Mouse (Mus musculus): ENCODE data around the gene Tinag.
"Not testable (repeated sequence)": the region's sequence is repeated elsewhere in the genome, so short reads cannot be mapped to it uniquely, and the experiment has no call there.

Gene Tinag

DNA sequence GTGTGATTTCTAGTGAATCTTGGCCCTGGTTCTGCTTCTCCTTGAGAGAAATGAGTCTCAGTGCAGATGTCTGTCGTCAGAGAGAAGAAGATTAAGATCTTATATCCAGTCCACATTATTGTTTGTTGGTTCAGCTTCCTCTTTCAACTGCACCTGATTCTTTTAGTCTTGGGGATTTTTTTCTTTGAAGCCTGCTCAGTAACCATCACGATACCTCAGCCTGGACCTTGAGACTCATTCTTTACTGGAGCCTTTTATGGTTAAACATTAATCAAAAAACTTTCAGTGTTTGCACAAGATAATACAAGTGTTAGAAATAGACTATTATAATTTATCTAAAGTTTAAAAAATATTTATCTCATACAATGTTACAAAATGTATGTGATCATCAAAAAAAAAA lies at the start of gene Tinag:
Tinag (minus strand) TSS at position 210 of the 400 bp plus-strand sequence.
- no peak for DNase-seq

GRCm38 (mm10) chr9:77083221-77083620 lies 37.6 kb upstream of the Tinag start:
- not testable (repeated sequence) for DNase-seq

DNA sequence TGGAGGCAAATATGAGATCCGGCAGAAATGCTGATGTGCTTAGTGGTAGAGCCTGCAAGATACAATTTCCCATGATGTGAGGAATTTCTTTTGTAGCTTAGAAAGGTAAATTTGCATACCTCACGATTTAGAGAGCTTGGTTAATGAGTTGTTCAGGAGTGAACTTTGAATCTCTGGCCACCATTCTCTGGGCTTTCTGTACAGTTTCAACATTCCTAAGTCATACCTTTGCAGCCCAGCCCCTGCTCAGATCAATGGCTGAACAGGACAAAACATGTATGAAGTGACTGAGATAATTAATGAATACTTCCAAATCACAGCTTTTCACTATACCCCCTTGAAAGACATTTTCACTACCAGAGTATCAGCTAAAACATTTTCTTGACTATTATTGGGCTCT lies 26.1 kb upstream of the Tinag start:
- no peak for DNase-seq

DNA sequence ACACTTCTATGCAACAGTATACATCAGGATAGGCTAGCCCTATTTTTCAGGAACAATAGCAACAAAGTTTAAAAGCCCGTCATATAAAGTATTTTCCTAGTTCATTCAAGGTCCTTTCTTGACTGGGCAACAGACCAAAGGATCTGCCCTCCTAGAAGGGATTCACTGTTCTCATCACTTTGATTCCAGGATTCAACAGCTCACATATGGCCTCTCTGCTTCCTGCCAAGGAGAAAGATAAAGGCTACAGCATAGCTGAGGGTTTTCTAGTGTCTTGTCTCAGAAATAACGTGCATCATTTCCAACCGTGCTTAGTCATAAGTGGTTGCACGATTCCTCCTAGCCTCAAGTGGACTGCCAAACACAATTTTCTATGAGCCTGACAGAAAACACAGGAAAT lies 11.0 kb upstream of the Tinag start:
- no peak for DNase-seq

DNA sequence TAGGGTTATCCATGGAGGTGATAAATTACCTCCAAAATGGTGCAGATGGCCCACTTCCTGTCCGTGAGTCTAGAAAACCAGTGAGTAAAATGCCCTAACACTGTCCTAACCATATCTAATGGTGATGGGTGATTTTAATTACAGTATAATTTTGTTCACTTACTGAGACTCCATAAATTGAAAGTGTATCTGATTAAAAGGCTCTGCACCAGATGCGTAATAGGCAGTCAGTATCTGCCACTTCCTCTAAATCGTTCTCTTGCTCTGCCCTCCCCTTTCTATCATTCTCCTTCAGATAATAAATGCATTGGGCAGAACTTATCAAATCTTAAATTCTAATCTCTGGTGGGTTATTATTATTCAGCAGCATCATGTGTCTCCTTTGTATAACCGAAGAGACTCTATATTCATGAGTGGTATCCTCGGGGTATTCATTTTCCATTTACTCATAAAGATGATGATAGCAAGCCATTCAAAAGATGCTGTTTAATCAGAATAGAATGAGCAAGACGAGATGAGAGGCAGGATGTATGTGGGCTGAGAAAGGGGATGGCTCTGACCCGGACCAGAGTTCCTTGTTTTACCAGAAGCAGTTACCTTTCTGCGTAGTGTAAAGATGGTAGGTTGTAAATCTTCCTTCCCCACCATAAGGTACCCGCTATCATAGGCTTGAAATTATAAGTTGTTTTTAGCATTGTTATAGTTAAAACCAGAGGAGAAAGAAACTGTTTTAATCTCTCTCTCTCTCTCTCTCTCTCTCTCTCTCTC lies 9.0 kb upstream of the Tinag start:
- no peak for DNase-seq

DNA sequence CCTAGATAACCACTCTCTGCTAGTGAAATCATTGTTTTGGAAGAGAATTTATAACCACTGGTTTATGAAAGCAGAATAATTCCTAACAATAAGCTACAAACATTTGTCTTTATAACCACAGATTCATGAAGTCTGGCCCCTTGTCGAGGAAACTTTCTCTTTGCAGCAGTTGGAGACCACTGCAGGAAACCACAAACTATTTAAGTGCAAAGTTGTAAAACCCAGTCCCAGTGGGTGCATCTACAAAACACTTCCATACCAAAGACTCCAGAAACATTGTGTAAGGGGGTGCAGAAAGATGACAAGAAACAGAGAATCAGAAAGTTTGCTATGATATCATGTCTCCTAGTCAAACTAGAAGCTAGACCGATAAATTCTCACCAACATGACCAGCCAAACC lies 5.8 kb upstream of the Tinag start:
- DNase-seq = no peak

GRCm38 (mm10) chr9:77049669-77050068 lies 4.1 kb upstream of the Tinag start:
- no peak for DNase-seq

- DNase-seq = no peak
These were observed 597 bp upstream of the Tinag start for GRCm38 (mm10) chr9:77046067-77046715.

- DNase-seq = no peak
These were observed 10.2 kb downstream of the Tinag start for GRCm38 (mm10) chr9:77035361-77035760.

- no peak for DNase-seq
These were observed 13.0 kb downstream of the Tinag start for GRCm38 (mm10) chr9:77032430-77033154.

DNA sequence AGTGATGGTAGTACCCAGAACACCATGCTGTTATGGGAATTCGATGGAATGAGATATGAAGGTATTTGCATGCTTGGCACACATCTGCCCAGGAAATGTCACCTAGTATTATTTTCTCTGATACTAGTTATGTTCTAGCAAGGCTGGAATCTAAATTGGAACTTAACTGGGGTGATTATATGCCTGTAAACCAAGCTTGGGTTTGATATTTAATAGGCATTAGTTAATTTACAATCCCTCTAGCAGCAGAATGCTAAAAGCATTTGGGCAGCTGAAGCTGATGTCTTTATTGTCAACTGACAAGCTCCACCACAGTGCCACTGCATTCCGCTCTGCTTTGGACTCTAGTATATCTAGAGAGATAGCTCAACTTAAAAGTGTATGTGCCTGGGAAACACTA lies 20.3 kb downstream of the Tinag start:
- no peak for DNase-seq

- no peak for DNase-seq
These were observed 26.7 kb downstream of the Tinag start for GRCm38 (mm10) chr9:77018935-77019334.

- no peak for DNase-seq
These were observed 49.6 kb downstream of the Tinag start for GRCm38 (mm10) chr9:76996021-76996420.

DNA sequence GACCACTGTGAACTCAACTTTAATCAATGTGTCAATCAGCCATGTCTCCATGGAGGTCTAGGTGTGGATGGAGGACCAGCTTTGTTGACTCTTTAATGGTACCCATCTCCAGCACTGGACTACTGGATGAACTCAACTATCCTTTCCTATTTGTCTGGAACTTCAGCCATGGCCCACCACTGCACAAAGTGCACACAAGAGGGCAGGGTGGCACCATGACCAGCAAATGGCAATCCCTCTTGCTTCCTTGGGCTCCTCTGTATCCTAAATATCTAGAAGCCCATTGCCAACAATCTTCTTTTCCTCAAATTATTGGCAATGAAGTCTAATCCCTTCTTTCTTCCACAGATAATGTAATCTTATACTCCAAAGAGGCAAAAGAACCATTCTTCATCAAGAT lies 55.6 kb downstream of the Tinag start:
- DNase-seq = no peak

- peak; percentile 3 for DNase-seq
These were observed 110.8 kb downstream of the Tinag start for GRCm38 (mm10) chr9:76934813-76935212.

DNA sequence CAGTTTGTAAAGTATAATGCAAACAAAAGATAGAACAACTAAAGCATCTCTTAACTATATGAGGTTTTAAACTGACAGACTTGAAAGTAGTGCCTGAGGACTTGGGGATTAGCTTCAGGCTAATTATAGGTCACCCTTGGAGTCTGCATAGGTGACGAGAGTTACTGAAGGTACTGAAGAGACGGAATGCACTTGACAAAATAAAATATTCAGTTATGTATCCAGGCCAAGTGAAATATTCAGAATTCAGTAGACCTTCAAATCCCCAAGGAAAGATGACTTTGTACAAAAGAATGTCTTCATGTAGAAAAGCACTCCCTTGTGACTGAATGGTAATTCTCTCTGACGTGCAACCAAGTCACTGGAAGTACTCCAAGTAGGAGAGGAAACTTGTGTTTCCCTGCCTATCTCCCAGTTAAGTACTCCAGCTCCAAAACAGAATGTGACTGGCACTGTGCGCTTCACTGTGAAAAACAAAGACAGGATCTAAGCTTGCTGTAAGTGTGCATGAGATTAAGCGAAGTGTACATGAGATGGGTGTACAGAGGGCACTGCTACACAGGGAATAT lies 130.4 kb downstream of the Tinag start:
- DNase-seq = peak; percentile 2
